Mouse (Mus musculus) CD8-positive naive resting alpha-beta T cell, adult 2 months (primary cell): ENCODE results near the gene Dnajb6.
"Not testable (repeated sequence)": the region's sequence is repeated elsewhere in the genome, so short reads cannot be mapped to it uniquely, and the experiment has no call there.

Source experiments
- DNase-seq, 2 experiments: peaks; one replicate each; pipeline ENCODE4 v3.0.0; 2022; ENCODE audit warnings: low read depth in 2 of 2, low spot score in 2 of 2

Gene Dnajb6

DNA sequence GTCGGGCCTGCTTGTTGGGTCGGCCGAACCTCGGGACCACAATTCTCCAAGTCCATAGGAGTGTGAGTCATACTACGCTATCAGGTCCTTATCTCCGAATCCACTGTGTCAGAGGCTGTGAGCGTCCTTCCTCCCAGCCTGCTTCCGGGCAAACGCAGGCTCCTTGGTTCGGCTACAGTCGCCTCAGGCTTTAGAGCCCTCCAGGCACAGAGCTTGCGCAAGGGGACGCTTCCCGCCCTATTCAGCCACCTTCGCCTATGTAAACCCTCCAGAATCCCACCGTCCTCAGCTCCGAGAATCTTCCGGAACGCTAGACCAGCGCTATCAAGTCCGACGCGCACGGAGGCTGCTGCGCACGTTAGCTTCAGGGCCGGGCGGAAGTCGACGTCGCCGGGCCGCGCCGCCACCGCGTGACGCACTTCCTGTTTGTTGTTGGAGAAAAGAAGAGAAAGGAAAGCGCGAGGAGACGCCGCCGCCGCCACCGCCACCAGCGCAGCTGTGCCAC, at the start of gene Dnajb6, which contains the start of gene Gm5129:
Gene Dnajb6 (plus strand): TSS at position 132 of the 505 bp plus-strand sequence.
Gene Gm5129 (minus strand): TSS at position 380 of the 505 bp plus-strand sequence.
- peak; percentile 99 for DNase-seq

DNA sequence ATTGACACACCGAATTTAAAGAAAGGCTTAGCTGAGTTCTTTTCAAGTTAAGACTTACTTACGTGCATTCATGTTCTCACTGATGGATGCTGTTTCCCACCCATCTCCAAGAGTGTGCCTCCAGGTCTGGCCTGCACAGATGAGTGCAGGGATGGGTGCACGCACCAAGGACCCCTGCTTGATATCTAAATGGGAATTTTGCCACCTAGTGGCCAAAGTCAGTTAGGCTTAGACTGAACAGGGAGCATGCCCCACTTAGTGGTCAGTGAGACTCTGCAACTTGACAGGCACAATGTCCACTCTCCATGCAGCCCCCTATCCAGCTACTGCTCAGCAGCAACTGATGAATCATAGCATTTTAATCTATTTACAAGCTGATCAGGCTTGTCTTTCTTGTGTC, 47.8 kb upstream of the Dnajb6 start:
- peak in 1 of 2 experiments; percentile 25 for DNase-seq

DNA sequence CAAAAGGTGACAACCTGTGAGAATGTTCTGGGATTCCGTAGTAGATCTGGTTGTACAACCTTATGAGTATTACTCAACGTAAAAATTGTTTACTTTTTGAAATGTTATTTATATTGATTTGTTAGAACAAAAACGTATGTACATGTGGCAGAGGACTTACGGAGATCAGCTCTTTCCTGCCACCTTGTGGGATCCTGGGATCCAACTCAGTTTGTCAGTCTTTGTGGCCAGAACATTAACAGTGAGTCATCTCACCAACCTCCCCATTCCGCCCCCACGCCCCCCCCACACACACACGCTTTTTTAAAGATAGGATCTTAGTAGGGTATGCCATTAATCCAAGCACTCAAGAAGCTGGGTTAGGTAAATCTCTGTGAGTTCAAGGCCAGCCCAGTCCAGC, 47.1 kb upstream of the Dnajb6 start:
- no peak for DNase-seq

DNA sequence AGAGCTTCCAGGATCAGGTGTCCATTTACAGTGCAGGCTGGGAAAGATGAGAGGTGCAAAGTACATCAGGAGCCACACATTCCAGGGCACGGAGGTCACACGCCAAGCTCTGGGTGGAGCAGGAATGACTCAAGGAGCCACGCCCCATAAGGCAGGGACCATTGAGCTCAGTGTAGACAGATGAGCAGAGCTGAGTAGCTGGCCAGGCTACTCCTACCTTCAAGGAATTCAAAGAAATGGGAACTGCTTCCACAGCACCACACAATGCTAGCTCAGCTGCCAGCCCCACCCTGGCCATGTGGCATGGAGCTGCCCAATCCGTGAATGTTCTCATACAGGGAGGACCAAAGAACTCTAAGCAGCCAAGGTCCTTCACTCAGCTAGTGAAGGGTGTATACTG, 37.0 kb upstream of the Dnajb6 start:
- no peak for DNase-seq

DNA sequence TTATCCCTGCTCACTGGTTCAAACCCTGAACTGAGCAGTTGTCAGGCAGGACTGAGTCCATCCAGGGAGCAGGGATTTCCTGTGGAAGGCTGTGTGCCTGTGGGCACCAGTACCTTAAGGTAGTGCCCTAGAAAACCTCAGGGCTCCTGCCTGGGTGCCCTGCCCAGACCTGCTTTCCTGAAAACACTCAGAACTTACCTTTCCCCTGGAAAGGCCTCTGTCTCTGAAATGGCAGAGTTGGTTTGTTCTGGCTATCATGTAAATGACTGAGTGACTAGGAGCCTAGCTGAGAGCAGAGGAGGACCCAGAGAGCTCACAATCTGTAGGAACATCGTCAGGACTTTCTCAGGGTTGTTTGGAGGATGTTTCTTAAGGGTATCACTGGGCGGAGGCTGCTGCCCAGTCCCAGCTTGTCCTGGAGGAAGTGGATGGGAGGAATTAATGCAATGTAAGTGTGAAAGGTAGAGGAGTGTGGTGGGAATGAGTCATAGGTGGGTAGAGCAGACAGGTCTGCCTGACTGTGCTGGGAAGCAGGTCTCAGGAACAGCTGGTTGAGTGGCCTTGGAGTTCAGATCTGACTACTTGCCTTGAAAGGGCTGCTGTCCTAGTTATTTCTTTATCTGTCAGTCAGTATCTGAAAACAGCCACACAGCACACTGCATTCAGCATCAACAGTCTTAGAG, 35.8 kb upstream of the Dnajb6 start:
- no peak for DNase-seq

DNA sequence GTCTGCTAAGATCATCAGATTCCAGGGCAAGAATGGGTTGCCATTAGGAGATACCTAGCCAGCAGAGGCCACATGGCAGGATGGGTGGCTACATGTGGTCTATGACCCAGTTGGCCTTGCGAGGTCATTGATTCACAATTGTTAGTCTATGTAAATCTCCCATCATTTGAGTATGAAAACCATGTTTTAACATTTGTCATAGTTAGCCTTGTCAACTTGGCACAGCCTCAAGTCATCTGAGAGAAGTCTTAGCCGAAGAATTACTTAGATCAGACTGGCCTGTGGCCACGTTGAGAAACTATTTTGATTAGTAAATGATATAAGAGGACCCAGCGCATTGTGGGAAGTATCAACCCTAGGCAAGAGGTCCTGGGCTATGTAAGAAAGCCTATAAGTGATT, 28.2 kb upstream of the Dnajb6 start:
- no peak for DNase-seq

DNA sequence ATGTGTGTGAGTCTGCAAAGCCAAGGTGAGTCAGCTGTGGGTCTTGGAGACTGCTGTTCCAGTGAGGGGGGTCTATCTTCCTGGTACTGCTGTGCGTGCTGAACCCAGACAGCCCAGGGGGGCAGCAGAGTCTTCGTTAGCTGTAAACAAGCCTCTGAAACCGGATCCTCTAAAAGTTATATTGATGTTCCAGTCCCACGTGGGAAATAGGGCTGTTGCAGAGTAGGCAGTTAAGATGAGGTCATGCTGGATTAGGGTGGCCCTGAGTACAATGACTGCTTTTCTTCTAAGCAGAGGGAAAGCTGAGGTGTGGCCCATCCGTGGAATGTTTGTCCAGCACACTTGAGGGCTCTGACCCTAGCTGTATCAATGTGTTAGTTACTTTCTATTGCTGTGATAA, 27.2 kb upstream of the Dnajb6 start:
- DNase-seq, result no peak

DNA sequence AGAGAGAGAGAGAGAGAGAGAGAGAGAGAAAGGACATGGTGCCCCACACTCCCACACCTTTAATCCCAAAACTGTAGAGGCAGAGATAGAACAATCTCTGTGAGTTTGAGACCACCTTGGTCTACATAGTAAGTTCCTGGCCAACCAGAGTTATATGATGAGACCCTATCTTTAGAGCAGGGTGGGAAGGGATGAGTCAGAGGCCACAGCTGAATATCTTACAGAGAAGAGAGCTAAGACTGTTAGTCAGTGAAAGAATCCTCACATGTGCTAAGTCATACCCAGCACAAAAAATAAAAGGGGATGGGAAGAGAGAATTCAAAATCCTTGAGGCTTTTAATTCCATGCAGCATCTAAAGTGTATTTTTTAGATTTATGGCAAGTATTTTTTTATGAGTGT, 23.9 kb upstream of the Dnajb6 start:
- DNase-seq, result no peak

DNA sequence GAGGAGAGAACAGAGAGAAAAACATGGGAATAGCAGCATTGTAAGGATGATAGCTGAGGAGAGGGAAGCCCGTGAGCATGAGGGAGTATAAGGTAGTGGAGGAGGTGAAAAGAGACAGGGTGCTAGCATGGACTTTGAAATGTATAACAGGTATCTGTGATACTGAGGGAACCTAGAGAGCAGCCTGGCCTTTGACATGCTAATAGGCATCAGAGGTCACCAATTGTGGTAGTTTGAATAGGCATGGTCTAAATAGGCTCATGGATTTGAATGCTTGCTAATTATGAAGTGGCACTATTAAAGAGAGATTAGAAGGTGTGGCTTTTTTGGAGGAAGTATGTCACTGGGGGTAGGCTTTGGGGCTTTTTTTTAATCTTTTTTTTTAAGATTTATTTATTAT, 22.6 kb upstream of the Dnajb6 start:
- no peak for DNase-seq

DNA sequence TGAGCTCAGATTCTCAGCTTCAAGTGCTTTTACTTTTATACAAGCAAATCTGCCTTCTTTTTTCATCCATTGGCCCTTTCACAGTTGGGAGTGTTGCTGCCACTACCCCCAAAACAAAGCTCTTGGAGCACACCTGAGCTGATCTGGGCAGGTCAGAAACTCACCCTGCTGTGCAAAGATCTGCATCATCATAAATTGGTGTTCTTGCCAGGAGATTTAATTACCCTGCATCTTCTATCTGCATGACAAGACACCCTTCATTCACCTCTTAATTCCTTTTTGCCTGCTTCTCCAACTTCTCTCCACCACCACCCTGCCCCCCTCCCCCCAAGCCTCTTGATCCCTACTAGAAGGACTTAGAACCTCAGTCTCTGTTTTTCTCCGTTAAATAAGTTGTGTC, 14.3 kb upstream of the Dnajb6 start:
- DNase-seq, result no peak

DNA sequence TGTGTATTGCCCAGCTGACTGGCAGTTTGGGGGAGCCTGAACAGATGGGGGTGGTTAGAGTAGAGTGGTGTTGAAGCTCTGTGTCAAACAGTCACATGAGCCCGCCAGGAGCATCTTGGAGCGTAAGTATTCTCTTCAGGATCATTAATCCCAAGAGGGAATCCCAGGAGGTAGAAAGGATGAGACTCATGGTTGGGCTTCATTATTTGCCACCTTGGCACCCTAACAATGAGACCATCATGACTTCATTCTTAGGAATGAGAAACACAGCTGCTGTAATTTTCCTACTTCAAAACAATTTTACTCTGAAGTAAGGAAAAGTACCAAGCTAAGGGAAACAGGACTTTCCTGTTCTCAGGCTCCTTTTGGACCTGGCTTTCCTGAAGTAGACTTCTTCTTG, 10.1 kb upstream of the Dnajb6 start:
- no peak for DNase-seq

DNA sequence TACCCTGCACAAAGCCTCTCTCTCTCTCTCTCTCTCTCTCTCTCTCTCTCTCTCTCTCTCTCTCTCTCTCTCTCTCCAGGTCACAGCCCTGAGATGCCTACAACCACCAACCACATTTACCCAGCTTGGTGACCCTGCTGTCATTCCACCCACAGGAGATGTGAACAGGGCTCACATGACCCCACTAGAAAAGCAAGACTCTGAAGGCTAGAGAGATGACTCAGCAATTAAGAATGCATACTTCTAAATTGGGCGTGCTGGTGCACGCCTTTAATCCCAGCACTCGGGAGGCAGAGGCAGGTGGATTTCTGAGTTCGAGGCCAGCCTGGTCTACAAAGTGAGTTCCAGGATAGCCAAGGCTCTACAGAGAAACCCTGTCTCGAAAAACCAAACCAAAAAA, 9.4 kb upstream of the Dnajb6 start:
- DNase-seq, result not testable (repeated sequence)

DNA sequence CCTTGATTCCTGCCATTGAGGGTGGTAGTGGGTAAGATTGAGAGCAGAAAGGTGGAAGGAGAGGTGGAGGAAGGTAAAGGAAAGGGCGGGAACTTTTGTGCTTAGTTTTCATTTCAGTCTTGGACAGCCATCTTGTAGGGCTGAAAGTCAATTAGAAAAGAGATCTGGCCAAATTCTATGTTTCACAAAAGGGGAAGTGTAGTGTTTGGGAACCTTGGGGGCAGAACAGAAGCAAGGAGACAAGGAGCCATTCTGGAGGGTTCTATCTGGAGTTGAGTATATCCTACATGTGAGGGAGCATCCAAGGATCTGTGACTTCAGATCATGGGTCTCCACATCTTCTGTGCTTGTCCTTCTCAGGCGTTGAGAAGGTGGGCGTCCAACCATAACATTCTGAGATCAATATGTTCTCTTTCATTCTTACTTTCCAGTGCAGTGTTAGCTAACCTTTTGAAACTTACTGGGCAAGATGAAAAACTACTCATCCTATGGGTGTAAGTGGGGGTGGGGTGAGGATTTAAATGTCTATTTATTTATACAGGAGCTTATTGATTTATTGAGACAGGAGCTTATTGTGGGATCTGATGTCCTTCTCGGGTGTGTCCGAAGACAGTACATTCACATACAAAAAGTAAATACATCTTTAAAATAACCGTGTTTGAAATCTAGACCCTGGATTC, 517 bp upstream of the Dnajb6 start:
- no peak for DNase-seq

DNA sequence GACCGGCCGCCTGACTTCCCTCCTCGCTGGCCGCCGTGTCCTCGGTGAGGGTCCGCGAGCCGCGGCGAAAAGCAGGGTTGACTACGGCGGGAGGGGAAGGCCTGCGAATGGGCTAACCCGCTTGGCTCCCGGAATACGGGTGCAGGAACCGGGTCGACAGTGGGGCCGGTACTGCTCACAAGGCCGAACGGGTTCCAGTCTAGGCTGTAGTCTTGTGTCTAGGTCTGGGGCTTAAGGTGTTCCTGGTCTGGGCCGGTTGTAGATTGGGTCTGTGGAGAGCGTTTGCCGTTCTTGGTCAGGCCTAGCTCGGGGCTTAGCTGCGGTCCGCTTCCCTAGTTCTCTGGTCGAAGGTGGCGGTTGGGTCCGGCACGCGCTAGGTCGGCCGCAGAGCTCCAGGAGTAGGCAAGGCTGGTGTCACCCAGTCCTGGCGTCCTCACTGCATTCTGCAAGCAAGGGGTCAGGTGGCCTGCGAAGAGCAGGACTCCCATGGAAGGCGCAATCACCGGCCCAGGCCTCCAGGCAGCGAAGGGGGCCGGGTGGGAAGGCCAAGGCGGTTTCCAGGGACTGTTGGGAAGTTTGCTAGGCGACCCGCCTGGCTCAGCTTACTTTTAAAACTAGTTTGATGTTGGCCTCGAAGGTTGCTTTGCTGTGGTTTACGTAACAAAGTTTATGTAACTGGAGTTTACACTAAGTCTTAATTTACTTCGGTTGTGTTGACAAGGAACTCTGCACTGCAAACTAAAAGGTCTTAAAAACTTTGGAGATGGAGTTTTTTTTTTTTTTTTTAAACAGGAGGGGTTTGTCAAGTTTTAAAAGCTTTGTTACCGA, 799 bp downstream of the Dnajb6 start:
- no peak for DNase-seq

DNA sequence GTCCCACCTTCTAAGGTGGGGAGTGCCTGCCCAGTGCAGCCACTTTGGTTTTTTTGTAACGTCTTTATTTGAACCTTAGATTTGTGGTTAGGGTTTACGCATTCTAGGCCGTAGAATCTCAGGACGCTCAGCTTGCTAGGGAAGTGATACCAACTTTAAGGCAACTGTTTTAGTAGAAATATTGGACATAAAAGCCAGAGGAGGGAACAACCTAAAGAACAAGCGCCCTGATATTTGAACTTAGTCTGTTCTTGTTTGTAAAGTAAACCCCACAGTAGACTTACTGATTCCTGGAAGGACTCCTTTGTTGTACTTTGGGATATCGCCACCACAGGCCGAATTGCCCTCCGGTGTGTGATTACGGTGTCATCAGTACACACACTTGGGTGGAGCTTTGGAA, 1.5 kb downstream of the Dnajb6 start:
- no peak for DNase-seq

DNA sequence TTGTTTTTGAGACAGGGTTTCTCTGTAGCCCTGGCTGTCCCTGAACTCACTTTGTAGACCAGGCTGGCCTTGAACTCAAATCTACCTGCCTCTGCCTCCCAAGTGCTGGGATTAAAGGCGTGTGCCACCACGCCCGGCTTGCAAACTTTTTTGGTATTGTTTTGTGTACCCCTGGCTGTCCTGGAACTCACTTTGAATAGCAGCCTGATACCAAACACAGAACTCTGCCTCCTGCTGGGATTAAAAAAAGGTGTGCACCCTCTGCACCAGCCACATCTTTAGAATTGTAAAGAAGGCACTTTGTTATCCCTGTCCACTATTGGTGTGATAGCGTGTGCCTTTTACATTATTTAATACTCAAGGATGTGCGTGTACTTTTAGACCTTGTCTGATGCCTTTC, 2.0 kb downstream of the Dnajb6 start:
- no peak for DNase-seq

DNA sequence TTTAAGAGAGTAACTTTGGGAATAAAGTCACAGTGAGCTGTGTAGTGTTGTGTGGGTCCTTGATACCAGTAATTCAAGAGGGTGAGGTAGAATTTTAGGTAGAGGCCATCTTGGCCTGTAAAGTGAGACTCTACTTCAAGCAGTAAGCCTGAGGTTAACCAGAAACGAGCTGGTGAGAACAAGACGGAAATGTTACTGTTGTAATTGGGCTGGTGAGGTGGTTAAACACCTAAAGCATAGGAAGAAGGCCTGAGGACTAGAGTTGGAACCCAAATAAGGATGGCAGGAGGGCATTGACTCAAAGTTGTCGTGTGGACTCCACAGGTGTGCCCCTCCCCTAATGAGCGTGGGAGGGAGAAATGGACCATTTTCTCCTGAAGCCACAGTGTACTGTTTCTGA, 2.6 kb downstream of the Dnajb6 start:
- peak in 1 of 2 experiments; percentile 46 for DNase-seq

DNA sequence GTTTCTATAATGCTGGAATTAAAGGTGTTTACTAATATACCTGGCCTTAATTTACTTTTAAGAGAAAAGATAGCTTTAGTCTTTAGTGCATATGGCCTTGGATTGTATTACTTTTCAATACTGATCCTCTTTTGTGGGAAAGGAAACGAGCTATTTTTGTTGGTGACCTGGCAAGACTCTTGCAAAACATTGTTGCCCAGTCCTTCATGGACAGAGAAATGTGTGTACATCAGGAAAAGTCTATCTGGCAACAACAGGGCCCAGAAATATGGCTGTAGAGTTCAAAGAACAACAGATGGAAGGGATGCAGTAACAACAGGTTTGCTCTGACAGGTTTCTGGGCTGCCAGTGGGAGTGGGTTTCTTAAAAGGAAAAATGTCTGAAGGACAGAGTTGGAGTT, 5.2 kb downstream of the Dnajb6 start:
- DNase-seq, result no peak

DNA sequence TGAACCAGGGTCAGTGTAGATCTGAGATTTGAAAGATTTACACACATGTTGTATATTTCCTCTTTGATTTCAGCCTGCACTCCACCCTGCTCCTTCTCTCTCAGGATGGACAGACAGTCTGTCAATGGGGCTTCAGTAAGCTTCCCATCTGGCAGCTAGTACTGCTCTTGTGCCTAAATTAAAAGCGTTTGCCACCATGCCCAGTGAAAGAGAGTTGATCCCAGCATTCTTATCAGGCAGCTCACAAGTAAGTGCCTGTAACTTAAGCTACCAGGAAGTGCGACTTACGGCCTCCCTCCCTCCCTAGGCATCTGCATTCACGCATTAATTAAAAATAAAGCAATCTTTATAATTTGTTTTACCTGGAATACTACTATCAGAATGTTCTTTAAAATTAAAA, 5.6 kb downstream of the Dnajb6 start:
- no peak for DNase-seq

DNA sequence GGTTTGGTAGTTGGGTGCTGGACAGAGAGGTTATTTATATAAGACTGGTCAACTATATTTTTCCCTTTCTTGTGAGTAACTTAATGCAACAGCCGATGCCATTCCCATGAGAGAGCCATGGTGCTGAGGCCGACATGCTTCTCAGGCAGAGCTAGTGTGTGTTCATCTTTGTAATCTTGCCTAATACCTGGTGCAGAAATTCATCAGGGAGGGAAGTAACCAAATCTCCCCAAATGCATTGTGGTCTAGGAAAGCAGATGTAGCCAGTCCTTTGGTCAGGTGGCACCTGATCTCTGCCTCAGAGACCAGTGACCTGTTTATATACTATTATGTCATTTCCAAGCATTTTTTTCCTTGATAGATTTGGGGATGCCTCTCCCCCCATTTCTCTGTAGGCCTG, 12.2 kb downstream of the Dnajb6 start:
- no peak for DNase-seq

DNA sequence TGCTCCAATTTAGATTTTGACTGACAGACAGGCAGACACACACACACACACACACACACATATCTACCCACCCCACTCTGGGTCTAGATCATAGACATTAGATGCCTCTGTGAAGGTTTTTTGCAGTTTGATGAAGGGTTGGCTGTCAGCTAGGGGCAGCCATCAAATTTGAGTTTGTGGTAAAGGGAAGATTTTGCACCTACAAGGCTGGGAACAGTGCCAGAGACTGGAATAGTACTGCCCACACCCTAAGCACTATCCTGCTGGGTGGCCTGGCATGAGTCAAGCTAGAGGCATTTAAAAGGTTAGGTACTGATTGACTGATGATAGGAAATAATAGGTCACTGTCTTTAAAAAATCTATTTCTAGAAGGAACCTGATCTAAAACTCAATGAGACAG, 15.8 kb downstream of the Dnajb6 start:
- no peak for DNase-seq

DNA sequence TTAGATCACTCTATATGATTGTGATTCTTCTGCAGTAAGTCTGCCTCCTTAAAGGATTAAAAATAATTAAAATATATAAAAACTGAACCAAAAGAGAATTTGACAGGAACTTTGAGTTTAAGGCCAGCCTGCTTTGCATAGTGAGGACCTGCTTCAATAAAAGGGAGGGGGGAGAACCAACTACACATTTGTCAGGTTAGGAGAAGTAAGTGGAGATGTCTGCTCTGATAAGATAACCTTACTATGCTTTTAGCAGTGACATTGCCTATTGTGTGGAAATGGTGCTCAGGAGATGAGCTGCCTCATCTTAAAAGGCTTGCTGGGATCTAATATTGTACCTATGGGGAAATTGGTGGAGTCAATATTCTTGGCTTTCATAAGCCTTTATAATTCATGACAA, 17.4 kb downstream of the Dnajb6 start:
- no peak for DNase-seq
